In genomic region chr6:125349575-125350230, GRCm38 (mm10) we compare ENCODE assay signal across 8 mouse cellular contexts. TPM values are rescaled to one million over a fixed set of nuclear protein-coding genes. Genes with fewer than 3 reads are reported as not detected.
DNase-seq lines count a peak whose midpoint lies in the region; ATAC-seq and TF ChIP-seq lines count a peak whose summit lies in the region.

No protein-coding gene starts in this region.

- peaks cover 13 to 57% of the 10 kb centered on the region in 2 experiments for H3K4me1 ChIP-seq in MEL (ENCODE audit: control insufficient read depth in 1 of 2, insufficient read depth in 2 of 2, low read length in 2 of 2)
- peaks cover 17% of the 10 kb centered on the region for H3K4me1 ChIP-seq in forebrain, embryonic 16.5 days (replicated peaks; ENCODE audit: control insufficient read depth, insufficient read depth, low read length)
- H3K4me1 ChIP-seq in hindbrain, embryonic 12.5 days: peaks cover 44% of the 10 kb centered on the region
- H3K4me1 ChIP-seq in limb, embryonic 14.5 days (ENCODE audit: control insufficient read depth, insufficient read depth, low read length): peaks cover 38% of the 10 kb centered on the region
- H3K4me1 ChIP-seq in midbrain, embryonic 13.5 days (replicated peaks): peaks cover 27% of the 10 kb centered on the region

- peak overlapping the region; percentile 87 for H3K9ac ChIP-seq in MEL (ENCODE audit: control insufficient read depth, low read depth, low read length, poor library complexity, severe bottlenecking)
- peak overlapping the region; percentile 59 for H3K9ac ChIP-seq in forebrain, embryonic 16.5 days (replicated peaks; ENCODE audit: low read depth, low read length)
- peak overlapping the region; percentile 63 for H3K9ac ChIP-seq in hindbrain, embryonic 12.5 days
- peak overlapping the region; percentile 82 for H3K9ac ChIP-seq in limb, embryonic 14.5 days (ENCODE audit: low read depth, low read length, severe bottlenecking)
- H3K9ac ChIP-seq in midbrain, embryonic 13.5 days (replicated peaks): peak overlapping the region; percentile 62

- WGBS in forebrain, embryonic 16.5 days: under 1% methylated on average over 25 of the region's 27 CpGs
- WGBS in hindbrain, embryonic 12.5 days: under 1% methylated on average over 27 of the region's 27 CpGs
- under 1% methylated on average over 27 of the region's 27 CpGs for WGBS in limb, embryonic 14.5 days
- under 1% methylated on average over 27 of the region's 27 CpGs for WGBS in midbrain, embryonic 13.5 days

- ATAC-seq in forebrain, embryonic 16.5 days: peak; percentile 81
- peak; percentile 69 for ATAC-seq in hindbrain, embryonic 12.5 days (ENCODE audit: low FRiP score)
- ATAC-seq in limb, embryonic 14.5 days (ENCODE audit: low FRiP score, low read depth): peak; percentile 87
- ATAC-seq in midbrain, embryonic 13.5 days: peak; percentile 52

- H3K4me3 ChIP-seq in MEL (ENCODE audit: control insufficient read depth in 1 of 2, insufficient read depth in 1 of 2, low read depth in 2 of 2, low read length in 2 of 2): peak overlapping the region; percentile 81 to 93
- H3K4me3 ChIP-seq in forebrain, embryonic 16.5 days (replicated peaks; ENCODE audit: low read length): peak overlapping the region; percentile 52
- peak overlapping the region; percentile 47 for H3K4me3 ChIP-seq in hindbrain, embryonic 12.5 days
- H3K4me3 ChIP-seq in limb, embryonic 14.5 days (replicated peaks; ENCODE audit: low read length): peak overlapping the region; percentile 70
- H3K4me3 ChIP-seq in midbrain, embryonic 13.5 days (replicated peaks): peak overlapping the region; percentile 47

- peak in 1 of 2 experiments; percentile 77; a peak in 1 of 4 replicates for TF ChIP-seq POLR2A in MEL (IDR thresholded peaks at IDR 0.05; ENCODE audit: control insufficient read depth in 1 of 2, insufficient read depth in 1 of 2, low read depth in 1 of 2, low read length in 2 of 2, poor library complexity in 1 of 2)
- TF ChIP-seq POLR2A in limb, embryonic 14.5 days (IDR thresholded peaks at IDR 0.05; ENCODE audit: borderline replicate concordance, extremely low read depth, insufficient read depth, insufficient read length): no peak

- no peaks in the 10 kb centered on the region for H3K27me3 ChIP-seq in MEL (ENCODE audit: control insufficient read depth in 1 of 2, insufficient read depth in 2 of 2, low read length in 2 of 2)
- H3K27me3 ChIP-seq in forebrain, embryonic 16.5 days (replicated peaks; ENCODE audit: control insufficient read depth, insufficient read depth, low read length): no peaks in the 10 kb centered on the region
- peaks cover 15% of the 10 kb centered on the region for H3K27me3 ChIP-seq in hindbrain, embryonic 12.5 days
- no peaks in the 10 kb centered on the region for H3K27me3 ChIP-seq in limb, embryonic 14.5 days (ENCODE audit: control insufficient read depth, insufficient read depth, low read length)
- H3K27me3 ChIP-seq in midbrain, embryonic 13.5 days: peaks cover 11% of the 10 kb centered on the region

- peak overlapping the region; percentile 75 for H3K27ac ChIP-seq in MEL (ENCODE audit: control insufficient read depth, low read depth, low read length)
- H3K27ac ChIP-seq in forebrain, embryonic 16.5 days (ENCODE audit: low read length): no peak overlapping the region
- peak overlapping the region; percentile 60 for H3K27ac ChIP-seq in hindbrain, embryonic 12.5 days
- H3K27ac ChIP-seq in limb, embryonic 14.5 days (replicated peaks; ENCODE audit: low read depth, low read length): peak overlapping the region; percentile 70
- H3K27ac ChIP-seq in midbrain, embryonic 13.5 days: no peak overlapping the region

- H3K4me2 ChIP-seq in forebrain, embryonic 16.5 days (ENCODE audit: low read length): peak overlapping the region; percentile 82
- H3K4me2 ChIP-seq in hindbrain, embryonic 12.5 days (replicated peaks): peak overlapping the region; percentile 78
- H3K4me2 ChIP-seq in limb, embryonic 14.5 days (replicated peaks; ENCODE audit: low read depth, low read length, severe bottlenecking): peak overlapping the region; percentile 65
- H3K4me2 ChIP-seq in midbrain, embryonic 13.5 days (replicated peaks): peak overlapping the region; percentile 71

- H3K36me3 ChIP-seq in MEL (ENCODE audit: control insufficient read depth in 1 of 2, insufficient read depth in 2 of 2, low read length in 2 of 2): peaks cover 0 to 39% of the 10 kb centered on the region in 2 experiments; a peak in 2 of 4 replicates
- H3K36me3 ChIP-seq in forebrain, embryonic 16.5 days (ENCODE audit: control insufficient read depth, insufficient read depth): no peaks in the 10 kb centered on the region
- no peaks in the 10 kb centered on the region for H3K36me3 ChIP-seq in hindbrain, embryonic 12.5 days
- H3K36me3 ChIP-seq in limb, embryonic 14.5 days (ENCODE audit: control insufficient read depth, insufficient read depth, low read length): no peaks in the 10 kb centered on the region
- H3K36me3 ChIP-seq in midbrain, embryonic 13.5 days: no peaks in the 10 kb centered on the region

- no peak for TF ChIP-seq RAD21 in MEL (IDR thresholded peaks at IDR 0.05; ENCODE audit: low read depth, low read length)

- TF ChIP-seq CTCF in MEL (IDR thresholded peaks at IDR 0.05 in 2 of 3, conservative IDR thresholded peaks at IDR 0.05 in 1 of 3; ENCODE audit: control insufficient read depth in 1 of 3, insufficient read depth in 1 of 3, low read depth in 2 of 3, low read length in 3 of 3, poor library complexity in 1 of 3, severe bottlenecking in 1 of 3): no peak

- H3K79me2 ChIP-seq in MEL (ENCODE audit: control insufficient read depth, insufficient read depth, low read length, poor library complexity): peaks cover 28% of the 10 kb centered on the region

- TF ChIP-seq EP300 in MEL (IDR thresholded peaks at IDR 0.05; ENCODE audit: low read depth in 1 of 2, low read length in 2 of 2): no peak

- no peaks in the 10 kb centered on the region for H3K9me3 ChIP-seq in MEL (replicated peaks; ENCODE audit: insufficient read depth, low read length)
- H3K9me3 ChIP-seq in forebrain, embryonic 16.5 days (ENCODE audit: control insufficient read depth, low read length): no peaks in the 10 kb centered on the region
- no peaks in the 10 kb centered on the region for H3K9me3 ChIP-seq in hindbrain, embryonic 12.5 days (replicated peaks)
- H3K9me3 ChIP-seq in limb, embryonic 14.5 days (ENCODE audit: control insufficient read depth, low read length): no peaks in the 10 kb centered on the region
- H3K9me3 ChIP-seq in midbrain, embryonic 13.5 days: no peaks in the 10 kb centered on the region

- DNase-seq in MEL (ENCODE audit: low read depth, low spot score): peak; percentile 89
- peak; percentile 85 for DNase-seq in adrenal gland, postnatal 10 days
- peak; percentile 86 for DNase-seq in limb, embryonic 14.5 days (ENCODE audit: low spot score)
- DNase-seq in thymus, postnatal 0 days (ENCODE audit: low spot score): peak; percentile 72
- no peak for DNase-seq in right cerebral cortex, postnatal 14 days

RNA-seq across cellular contexts. Expression of gene Tnfrsf1a, which starts 0.5 kb away (rescaled TPM):
- 16.6 and 22.0 TPM in 2 replicates for total RNA-seq in MEL (2012; rRNA removed)
- 10 to 100 TPM in 1 of 2 experiments, not detected in 1; 43.4 TPM for polyA plus RNA-seq in MEL (2012; ENCODE audit: insufficient read depth in 1 of 2, insufficient read length in 2 of 2, low read depth in 1 of 2, low replicate concordance in 2 of 2, missing spikeins in 1 of 2)
- total RNA-seq in adrenal gland, postnatal 10 days (2021): 100 to 1,000 TPM; 168 to 190 TPM
- polyA plus RNA-seq in forebrain, embryonic 16.5 days (2015; fragmentation: Nextera tagmentation; extraction: Ambion mirVana): 13.2 and 18.2 TPM in 2 replicates
- polyA plus RNA-seq in hindbrain, embryonic 12.5 days (2016; fragmentation: Nextera tagmentation; extraction: Ambion mirVana): 29.9 and 32.6 TPM in 2 replicates
- 88.8 and 106 TPM in 2 replicates for polyA plus RNA-seq in limb, embryonic 14.5 days (2012; rRNA removed)
- 85.6 and 87.8 TPM in 2 replicates for polyA plus RNA-seq in limb, embryonic 14.5 days (2014; fragmentation: Nextera tagmentation; extraction: Ambion mirVana)
- 10.2 and 12.1 TPM in 2 replicates for polyA plus RNA-seq in midbrain, embryonic 13.5 days (2015; fragmentation: Nextera tagmentation; extraction: Ambion mirVana)
- polyA plus RNA-seq in thymus, postnatal 0 days (2015; fragmentation: Nextera tagmentation; extraction: Ambion mirVana): 67.3 and 67.9 TPM in 2 replicates

RNA-seq across cellular contexts. Expression of gene Scnn1a, which starts 29.2 kb away (rescaled TPM):
- total RNA-seq in MEL (2012; rRNA removed): 0.07 TPM in 1 of 2 replicates, not detected in the other
- polyA plus RNA-seq in MEL (2012; ENCODE audit: insufficient read depth in 1 of 2, insufficient read length in 2 of 2, low read depth in 1 of 2, low replicate concordance in 2 of 2, missing spikeins in 1 of 2): under 1 TPM in 1 of 2 experiments, not detected in 1; 0.50 TPM
- total RNA-seq in adrenal gland, postnatal 10 days (2021): 1 to 10 TPM in 1 of 2 experiments, under 1 TPM in 1; 0.84 to 1.2 TPM
- 0.34 and 0.39 TPM in 2 replicates for polyA plus RNA-seq in forebrain, embryonic 16.5 days (2015; fragmentation: Nextera tagmentation; extraction: Ambion mirVana)
- polyA plus RNA-seq in hindbrain, embryonic 12.5 days (2016; fragmentation: Nextera tagmentation; extraction: Ambion mirVana): 0.48 and 0.49 TPM in 2 replicates
- 2.5 and 2.9 TPM in 2 replicates for polyA plus RNA-seq in limb, embryonic 14.5 days (2012; rRNA removed)
- polyA plus RNA-seq in limb, embryonic 14.5 days (2014; fragmentation: Nextera tagmentation; extraction: Ambion mirVana): 1.8 and 1.9 TPM in 2 replicates
- polyA plus RNA-seq in midbrain, embryonic 13.5 days (2015; fragmentation: Nextera tagmentation; extraction: Ambion mirVana): 0.39 and 0.46 TPM in 2 replicates
- polyA plus RNA-seq in thymus, postnatal 0 days (2015; fragmentation: Nextera tagmentation; extraction: Ambion mirVana): 9.0 and 9.5 TPM in 2 replicates

RNA-seq across cellular contexts. Expression of gene Plekhg6, which starts 30.9 kb away (rescaled TPM):
- not detected in 2 replicates for total RNA-seq in MEL (2012; rRNA removed)
- under 1 TPM in 1 of 2 experiments, not detected in 1; 0.13 TPM for polyA plus RNA-seq in MEL (2012; ENCODE audit: insufficient read depth in 1 of 2, insufficient read length in 2 of 2, low read depth in 1 of 2, low replicate concordance in 2 of 2, missing spikeins in 1 of 2)
- under 1 TPM; 0.69 to 0.82 TPM for total RNA-seq in adrenal gland, postnatal 10 days (2021)
- polyA plus RNA-seq in forebrain, embryonic 16.5 days (2015; fragmentation: Nextera tagmentation; extraction: Ambion mirVana): 0.07 TPM in 1 of 2 replicates, not detected in the other
- polyA plus RNA-seq in hindbrain, embryonic 12.5 days (2016; fragmentation: Nextera tagmentation; extraction: Ambion mirVana): 0.18 and 0.22 TPM in 2 replicates
- polyA plus RNA-seq in limb, embryonic 14.5 days (2012; rRNA removed): 1.2 and 1.3 TPM in 2 replicates
- 1.6 and 1.8 TPM in 2 replicates for polyA plus RNA-seq in limb, embryonic 14.5 days (2014; fragmentation: Nextera tagmentation; extraction: Ambion mirVana)
- 0.08 and 0.23 TPM in 2 replicates for polyA plus RNA-seq in midbrain, embryonic 13.5 days (2015; fragmentation: Nextera tagmentation; extraction: Ambion mirVana)
- polyA plus RNA-seq in thymus, postnatal 0 days (2015; fragmentation: Nextera tagmentation; extraction: Ambion mirVana): 1.0 and 1.2 TPM in 2 replicates

RNA-seq across cellular contexts. Expression of gene Ltbr, which starts 36.0 kb away (rescaled TPM):
- 35.0 and 47.6 TPM in 2 replicates for total RNA-seq in MEL (2012; rRNA removed)
- polyA plus RNA-seq in MEL (2012; ENCODE audit: insufficient read depth in 1 of 2, insufficient read length in 2 of 2, low read depth in 1 of 2, low replicate concordance in 2 of 2, missing spikeins in 1 of 2): 10 to 100 TPM in 1 of 2 experiments, not detected in 1; 64.2 TPM
- 10 to 100 TPM; 64.5 to 70.3 TPM for total RNA-seq in adrenal gland, postnatal 10 days (2021)
- 10.4 and 11.6 TPM in 2 replicates for polyA plus RNA-seq in forebrain, embryonic 16.5 days (2015; fragmentation: Nextera tagmentation; extraction: Ambion mirVana)
- polyA plus RNA-seq in hindbrain, embryonic 12.5 days (2016; fragmentation: Nextera tagmentation; extraction: Ambion mirVana): 19.6 and 20.6 TPM in 2 replicates
- 52.7 and 68.8 TPM in 2 replicates for polyA plus RNA-seq in limb, embryonic 14.5 days (2012; rRNA removed)
- 45.8 and 51.1 TPM in 2 replicates for polyA plus RNA-seq in limb, embryonic 14.5 days (2014; fragmentation: Nextera tagmentation; extraction: Ambion mirVana)
- polyA plus RNA-seq in midbrain, embryonic 13.5 days (2015; fragmentation: Nextera tagmentation; extraction: Ambion mirVana): 11.3 and 13.3 TPM in 2 replicates
- polyA plus RNA-seq in thymus, postnatal 0 days (2015; fragmentation: Nextera tagmentation; extraction: Ambion mirVana): 29.6 and 30.9 TPM in 2 replicates

Comparison
In these comparisons a context has a peak if more than half of its experiments do, and no peak if none do; other contexts are left out.
1. H3K27ac ChIP-seq: peak in MEL (single experiment), hindbrain, embryonic 12.5 days (single experiment) and limb, embryonic 14.5 days (single experiment); none in forebrain, embryonic 16.5 days (single experiment) and midbrain, embryonic 13.5 days (single experiment).
2. Peak in every context shown above with its lines, with median percentiles within 50 percentile points of each other: H3K4me3 ChIP-seq, H3K9ac ChIP-seq, ATAC-seq and H3K4me2 ChIP-seq.